Mouse (Mus musculus) gastrocnemius, adult 18-20 months (tissue): ENCODE measurements around the gene Crybg1. TPM values are rescaled to one million over a fixed set of nuclear protein-coding genes. Genes with fewer than 3 reads are reported as not detected.
"Not testable (repeated sequence)": the region's sequence is repeated elsewhere in the genome, so short reads cannot be mapped to it uniquely, and the experiment has no call there.

Experiments used
- DNase-seq: peaks from one replicate; pipeline ENCODE4 v3.0.0; 2021; ENCODE audit warnings: low spot score
- total RNA-seq, 2 experiments: library from RNA; stranded (reverse); gene quantifications; 2 replicates each; pipeline ENCODE4 v1.2.3; 2021

Gene Crybg1
- total RNA-seq, 2 experiments from 2014 or later, result 1.1 to 1.6 TPM

- DNase-seq, result no peak
Measured at GRCm38 (mm10) chr10:44006815-44007214, 141.8 kb downstream of the Crybg1 start.

GRCm38 (mm10) chr10:44005677-44006641 is 142.7 kb downstream of the Crybg1 start:
- no peak for DNase-seq

DNA sequence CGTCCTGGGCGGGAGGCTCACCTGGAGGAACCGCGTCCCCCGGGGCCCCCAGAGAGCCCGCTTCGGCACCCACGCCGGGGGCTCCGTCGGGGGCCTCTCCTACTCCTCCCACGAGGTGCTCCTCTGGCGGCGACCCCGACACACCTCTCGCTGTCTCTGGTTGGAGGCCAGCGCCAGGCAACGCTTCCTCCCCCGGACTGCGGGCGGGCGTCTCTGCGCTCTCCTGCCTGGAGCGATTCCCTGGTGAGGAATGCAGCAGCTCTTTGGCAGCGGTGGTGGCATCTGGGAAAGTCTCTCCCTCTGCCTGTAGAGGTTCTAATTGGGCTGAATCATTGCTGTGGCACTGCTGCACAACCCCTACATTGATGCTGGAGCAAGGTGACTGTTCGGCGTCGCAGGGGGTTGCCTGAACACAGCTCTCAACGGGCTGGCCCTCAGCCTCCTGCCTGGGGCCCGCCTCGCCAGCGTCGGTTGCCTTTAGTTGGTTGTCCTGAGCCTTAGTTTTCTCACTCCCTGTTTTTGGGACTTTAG is 144.4 kb downstream of the Crybg1 start:
- no peak for DNase-seq

DNA sequence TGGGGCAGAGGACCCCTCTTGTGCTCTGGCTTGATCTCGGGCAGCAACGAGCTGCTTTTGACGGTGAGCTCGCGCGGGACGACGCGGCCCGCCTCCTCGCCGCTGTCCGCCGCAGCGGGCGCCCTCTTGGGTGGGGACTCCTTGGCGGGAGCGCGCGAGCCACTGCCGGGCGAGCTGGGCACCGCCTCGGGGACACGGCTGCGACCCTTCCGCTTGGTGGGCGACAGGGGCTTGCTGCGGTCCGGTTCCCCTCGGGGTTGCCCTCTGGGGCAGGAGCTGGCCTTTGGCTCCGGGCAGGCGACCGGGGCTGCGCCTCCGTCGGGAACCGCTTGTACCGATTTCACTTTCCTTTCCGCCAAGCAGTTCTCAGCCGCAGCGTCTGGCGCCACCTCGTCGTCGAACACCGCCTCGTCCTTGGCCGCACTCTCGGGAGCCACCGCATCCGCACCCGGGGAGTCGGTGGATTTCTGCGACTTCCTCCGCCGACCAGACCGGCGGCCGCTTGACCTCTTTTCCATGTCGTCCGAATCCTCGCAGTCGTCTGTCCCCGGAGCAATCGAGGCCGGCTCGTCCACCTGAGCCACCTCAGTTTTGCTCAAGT is 145.0 kb downstream of the Crybg1 start:
- peak; percentile 37 for DNase-seq

DNA sequence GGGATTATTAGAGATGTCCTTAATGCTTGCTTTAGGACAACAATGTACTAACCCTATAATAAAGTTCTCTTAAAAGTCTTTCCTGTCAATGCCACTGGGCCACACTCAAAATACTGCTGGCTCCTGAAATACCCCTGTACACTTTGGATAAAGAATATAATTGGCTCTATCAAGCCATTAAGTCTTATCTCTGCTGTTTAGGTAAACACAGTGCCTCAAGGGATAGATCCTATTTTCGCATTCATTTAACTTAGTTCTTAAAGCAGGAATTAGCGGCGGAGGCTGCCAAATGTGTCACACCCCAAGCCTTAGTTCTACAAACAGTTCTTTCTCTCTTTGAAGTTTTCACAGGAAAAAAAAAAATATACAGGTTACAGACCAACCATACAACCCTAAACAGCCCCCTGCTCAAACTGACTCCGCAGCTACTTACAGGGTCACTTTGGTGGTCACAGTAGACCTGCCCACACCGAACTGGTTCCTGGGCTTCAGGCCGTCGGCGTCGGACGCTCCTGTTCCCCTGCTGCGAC is 145.6 kb downstream of the Crybg1 start:
- no peak for DNase-seq

- no peak for DNase-seq
Measured at GRCm38 (mm10) chr10:44002004-44002940, 146.4 kb downstream of the Crybg1 start.

GRCm38 (mm10) chr10:44000156-44000865 is 148.3 kb downstream of the Crybg1 start:
- no peak for DNase-seq

DNA sequence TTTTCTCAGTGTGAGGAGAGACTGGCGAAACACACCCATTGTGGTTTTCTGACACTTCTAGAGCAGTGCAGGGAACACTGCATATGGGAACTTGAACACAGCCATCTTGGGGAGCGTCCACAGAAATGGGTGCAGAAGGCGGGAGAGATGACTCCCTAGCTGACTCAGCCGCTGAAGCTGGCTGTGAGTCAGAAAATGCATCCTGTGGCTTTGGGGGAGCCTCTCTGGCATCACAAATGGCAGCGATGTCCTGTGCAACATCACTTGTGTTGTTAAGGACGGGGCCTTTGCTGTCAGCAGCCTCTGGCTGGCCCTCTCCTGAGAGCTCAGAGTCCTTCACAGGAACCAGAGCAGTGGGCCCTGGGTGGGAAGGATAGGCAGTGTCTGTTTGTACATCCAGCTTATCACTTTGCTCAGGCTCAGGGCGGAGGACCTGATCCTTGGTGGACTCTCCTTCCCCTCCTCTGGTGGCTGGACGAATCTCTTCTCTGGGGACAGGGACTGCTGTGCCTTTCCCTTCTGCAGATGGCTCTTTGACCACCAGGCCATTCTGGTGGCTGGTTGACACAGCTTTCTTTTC is 150.1 kb downstream of the Crybg1 start:
- DNase-seq, result no peak

DNA sequence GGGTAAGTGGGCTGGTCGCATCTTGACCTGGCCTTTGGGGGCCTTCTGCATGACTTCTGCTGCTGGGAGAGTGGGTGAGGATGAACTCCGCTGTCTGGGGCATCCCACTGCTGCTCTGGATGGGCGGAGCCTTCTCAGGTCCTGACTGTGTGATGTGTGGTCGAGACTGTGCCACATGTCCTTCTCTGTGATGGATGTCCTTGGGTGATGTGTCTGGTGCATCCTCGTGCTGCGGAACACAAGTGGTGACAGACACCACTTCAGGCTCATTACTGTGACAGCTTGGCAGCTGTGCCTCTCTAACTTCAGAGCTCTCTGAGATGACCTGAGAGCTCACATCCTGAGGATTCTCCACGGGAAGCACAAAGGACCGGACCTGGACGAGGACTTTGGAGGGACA is 150.6 kb downstream of the Crybg1 start:
- no peak for DNase-seq

DNA sequence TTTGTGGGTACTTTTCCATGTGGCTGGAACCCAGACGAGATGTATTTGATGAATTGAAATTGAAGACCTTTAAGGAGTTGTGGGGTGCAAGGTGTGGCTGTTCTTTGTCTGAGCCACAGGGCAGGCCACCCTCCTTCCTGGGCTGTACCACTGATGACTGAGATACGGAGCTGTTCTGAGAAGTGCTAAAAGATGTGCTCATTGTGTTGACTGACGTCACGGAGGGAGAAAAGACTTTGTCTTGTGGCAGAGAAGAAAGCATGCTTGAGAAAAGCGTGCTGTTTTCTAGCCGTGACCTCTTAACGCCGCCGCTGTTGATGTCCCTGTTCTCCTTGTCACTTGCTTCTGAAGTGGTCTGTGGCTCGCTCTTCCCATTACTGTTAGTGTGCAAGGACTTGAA is 151.4 kb downstream of the Crybg1 start:
- no peak for DNase-seq

DNA sequence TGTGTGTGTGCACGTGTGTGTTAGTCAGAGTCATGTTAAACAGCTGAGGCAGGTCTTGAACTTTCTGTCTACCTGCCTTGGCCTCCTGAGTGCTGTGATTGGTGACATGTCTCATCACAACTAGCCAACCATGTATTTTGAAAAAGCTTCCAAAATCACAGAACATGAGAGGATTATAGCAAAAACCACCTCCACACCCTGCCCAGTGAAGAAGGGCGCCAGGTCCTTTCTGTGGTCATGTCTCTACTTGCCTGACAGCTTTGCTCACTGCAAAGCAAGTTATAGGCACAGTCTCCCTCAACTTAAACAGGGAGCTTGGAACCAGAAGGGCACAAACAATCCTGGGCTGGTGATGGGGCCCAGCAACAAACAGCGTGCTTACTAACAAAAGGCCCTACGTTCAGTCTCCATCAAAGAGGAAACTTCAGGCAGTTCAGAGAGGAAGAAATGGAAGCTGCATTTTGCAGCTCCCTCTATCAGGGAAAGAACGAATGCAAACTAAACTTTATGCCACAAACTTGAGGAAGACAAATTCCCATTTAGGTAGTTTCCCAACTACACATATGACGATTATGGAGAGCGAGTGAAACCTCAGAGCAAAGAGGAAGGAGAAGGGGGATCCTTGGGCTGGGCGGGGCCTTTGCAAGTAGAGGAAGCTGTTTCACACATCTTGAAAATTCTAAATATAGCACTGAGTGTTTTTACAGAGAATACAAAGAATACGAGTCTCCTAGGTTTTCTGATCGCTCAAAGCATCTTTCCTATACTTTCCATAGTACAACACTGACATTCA is 152.6 kb downstream of the Crybg1 start:
- no peak for DNase-seq

- DNase-seq, result no peak
Measured at GRCm38 (mm10) chr10:43993198-43993597, 155.5 kb downstream of the Crybg1 start.

DNA sequence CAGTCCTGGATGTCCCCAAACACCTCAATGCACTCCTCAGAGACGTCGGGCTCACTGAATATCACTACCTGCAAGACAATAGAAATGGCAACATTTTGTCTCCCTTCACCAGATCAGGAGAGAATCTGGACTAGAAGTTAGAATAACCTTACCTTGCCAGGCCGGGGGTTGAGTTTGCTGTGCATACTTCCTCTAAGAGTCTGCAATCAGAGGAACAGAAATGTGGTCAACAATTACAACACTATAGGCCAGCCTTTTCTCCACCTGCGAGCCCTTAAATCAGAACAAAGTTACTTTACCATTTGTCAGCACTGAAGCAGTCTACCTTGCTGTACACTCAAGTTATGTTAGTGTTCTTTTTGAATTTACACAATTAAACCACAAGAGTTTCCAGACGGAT is 156.1 kb downstream of the Crybg1 start:
- DNase-seq, result no peak

DNA sequence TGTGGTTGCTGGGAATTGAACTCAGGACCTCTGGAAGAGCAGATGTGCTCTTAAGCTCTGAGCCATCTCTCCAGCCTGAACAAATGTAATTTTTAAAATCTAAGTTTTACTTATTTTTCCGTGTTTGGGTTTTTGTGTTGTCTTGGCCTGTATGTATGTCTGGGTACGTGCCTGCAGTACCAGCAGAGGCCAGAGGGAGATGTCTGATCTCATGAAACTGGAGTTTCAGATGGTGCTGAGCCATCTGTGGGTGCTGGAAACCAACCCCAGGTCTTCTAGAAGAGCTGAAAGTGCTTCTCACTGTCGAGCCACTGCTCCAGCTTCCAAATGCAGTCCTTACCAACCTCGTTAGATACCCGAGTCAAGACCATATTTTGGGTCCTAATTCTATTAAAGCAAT is 157.4 kb downstream of the Crybg1 start:
- DNase-seq, result no peak

- DNase-seq, result no peak
Measured at GRCm38 (mm10) chr10:43983866-43984265, 164.8 kb downstream of the Crybg1 start.

DNA sequence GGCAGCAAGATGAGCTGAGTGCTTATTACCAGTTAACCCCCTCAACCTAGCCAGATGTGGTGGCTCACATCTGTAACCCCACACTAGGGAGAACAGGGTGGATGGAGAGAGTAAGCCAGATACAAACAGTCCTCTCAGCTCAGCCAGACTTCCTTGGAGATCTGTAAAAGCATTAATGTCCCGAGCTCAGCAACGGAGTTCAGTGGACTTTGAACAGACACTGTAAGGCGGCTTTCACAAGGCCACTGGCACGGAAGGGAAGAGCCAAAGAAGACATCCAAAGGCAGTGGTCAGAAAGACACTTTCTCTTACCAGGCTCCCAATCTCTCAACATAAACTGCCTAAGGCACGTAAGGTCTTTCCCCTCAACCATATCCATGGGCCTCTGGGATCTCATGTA is 165.4 kb downstream of the Crybg1 start:
- no peak for DNase-seq

- no peak for DNase-seq
Measured at GRCm38 (mm10) chr10:43982470-43982869, 166.2 kb downstream of the Crybg1 start.

DNA sequence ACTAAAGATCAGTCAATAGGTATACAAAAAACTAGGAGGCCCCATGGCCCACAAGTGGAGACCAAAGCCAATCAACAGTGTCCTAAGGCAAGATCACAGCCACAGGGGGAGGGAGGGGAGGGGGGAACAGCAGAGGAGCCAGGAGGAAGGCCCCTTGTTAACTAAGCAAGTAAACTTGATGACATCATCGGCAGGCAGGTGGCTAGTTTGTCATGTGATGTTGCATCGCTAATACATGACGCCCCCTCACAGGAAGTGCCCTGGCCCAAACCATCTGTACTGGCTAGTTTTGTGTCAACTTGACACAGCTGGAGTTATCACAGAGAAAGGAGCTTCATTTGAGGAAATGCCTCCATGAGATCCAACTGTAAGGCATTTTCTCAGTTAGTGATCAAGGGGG is 167.9 kb downstream of the Crybg1 start:
- not testable (repeated sequence) for DNase-seq

GRCm38 (mm10) chr10:43980080-43980479 is 168.6 kb downstream of the Crybg1 start:
- DNase-seq, result no peak
